In genomic region chr10:23350011-23350911, GRCm38 (mm10) we compare ENCODE assay signal across 8 mouse cellular contexts. TPM values are rescaled to one million over a fixed set of nuclear protein-coding genes. Genes with fewer than 3 reads are reported as not detected.
DNase-seq lines count a peak whose midpoint lies in the region; ATAC-seq and TF ChIP-seq lines count a peak whose summit lies in the region.

Gene Eya4, minus strand, starts transcription at chr10:23350786.

- H3K27ac ChIP-seq in layer of hippocampus, adult 2 months: peak within 1 kb of the TSS; percentile 69
- H3K27ac ChIP-seq in brown adipose tissue, adult 24 weeks (replicated peaks; ENCODE audit: low read depth, low read length): no peak within 1 kb of the TSS
- peak within 1 kb of the TSS; percentile 76 for H3K27ac ChIP-seq in kidney, embryonic 16.5 days (ENCODE audit: low read length)
- H3K27ac ChIP-seq in liver, embryonic 16.5 days (ENCODE audit: low read length): no peak within 1 kb of the TSS

- no peaks in the 10 kb centered on the region for H3K4me1 ChIP-seq in brown adipose tissue, adult 24 weeks (ENCODE audit: control insufficient read depth, insufficient read depth, insufficient read length, low read length)
- peaks cover 19% of the 10 kb centered on the region for H3K4me1 ChIP-seq in kidney, embryonic 16.5 days (ENCODE audit: insufficient read depth, low read length)
- no peaks in the 10 kb centered on the region for H3K4me1 ChIP-seq in liver, embryonic 16.5 days (ENCODE audit: control insufficient read depth, low read depth, low read length)

- H3K4me2 ChIP-seq in kidney, embryonic 16.5 days (replicated peaks; ENCODE audit: low read depth, low read length): peak within 1 kb of the TSS; percentile 87
- H3K4me2 ChIP-seq in liver, embryonic 16.5 days (ENCODE audit: low read depth, low read length): peak within 1 kb of the TSS; percentile 65

- WGBS in kidney, embryonic 16.5 days: 1% methylated on average over 64 of the region's 79 CpGs
- 3% methylated on average over 46 of the region's 79 CpGs for WGBS in liver, embryonic 16.5 days (ENCODE audit: insufficient replicate concordance)

- peaks cover 11% of the 10 kb centered on the region; the same call in 1 of the 2 replicates for H3K27me3 ChIP-seq in kidney, embryonic 16.5 days (ENCODE audit: insufficient read depth, low read length)
- peaks cover 37% of the 10 kb centered on the region for H3K27me3 ChIP-seq in liver, embryonic 16.5 days (ENCODE audit: control insufficient read depth, insufficient read depth, low read depth, low read length)

- no peaks in the 10 kb centered on the region for H3K36me3 ChIP-seq in kidney, embryonic 16.5 days (ENCODE audit: insufficient read depth, low read length)
- no peaks in the 10 kb centered on the region for H3K36me3 ChIP-seq in liver, embryonic 16.5 days (ENCODE audit: control insufficient read depth, insufficient read depth)

- peak within 1 kb of the TSS; percentile 62 for H3K4me3 ChIP-seq in layer of hippocampus, adult 2 months
- H3K4me3 ChIP-seq in brown adipose tissue, adult 24 weeks (ENCODE audit: insufficient read depth, low read depth, low read length): peak within 1 kb of the TSS; percentile 51
- H3K4me3 ChIP-seq in kidney, embryonic 16.5 days (ENCODE audit: low read length): peak within 1 kb of the TSS; percentile 69
- H3K4me3 ChIP-seq in liver, embryonic 16.5 days (ENCODE audit: low read depth, low read length): peak within 1 kb of the TSS; percentile 48

- peak within 1 kb of the TSS; percentile 79 for H3K9ac ChIP-seq in kidney, embryonic 16.5 days (replicated peaks; ENCODE audit: low read length)
- no peak within 1 kb of the TSS for H3K9ac ChIP-seq in liver, embryonic 16.5 days (ENCODE audit: low read depth, low read length)

- no peaks in the 10 kb centered on the region for H3K9me3 ChIP-seq in kidney, embryonic 16.5 days (ENCODE audit: low read length)
- no peaks in the 10 kb centered on the region for H3K9me3 ChIP-seq in liver, embryonic 16.5 days (replicated peaks; ENCODE audit: control insufficient read depth, low read length)

- peak; percentile 4 to 47 for DNase-seq in layer of hippocampus, adult 2 months (ENCODE audit: low spot score in 2 of 2)
- DNase-seq in layer of hippocampus, adult 9-11 months: no peak
- peak; percentile 67 for DNase-seq in gastrocnemius, postnatal 14 days
- DNase-seq in right cerebral cortex, adult 2 months (ENCODE audit: low spot score in 2 of 2): peak; percentile 21 to 32

- ATAC-seq in kidney, embryonic 16.5 days (ENCODE audit: low FRiP score, low TSS enrichment): peak; percentile 85
- ATAC-seq in liver, embryonic 16.5 days (ENCODE audit: low read depth): no peak
- ATAC-seq in CD4-positive, CD25-positive, alpha-beta regulatory T cell, adult 4 months: no peak

- intact Hi-C loops in gastrocnemius, postnatal 14 days (cut with DNase I; ENCODE audit: low total_unique reads): no loop called here

- TF ChIP-seq CTCF in layer of hippocampus, adult 2 months (conservative IDR thresholded peaks at IDR 0.05): peak; percentile 24

RNA-seq across cellular contexts. Expression of gene Eya4, which starts in this region (rescaled TPM):
- total RNA-seq in layer of hippocampus, adult 2 months (2021): 1 to 10 TPM; 5.5 to 6.3 TPM
- 0.29 and 0.63 TPM in 2 replicates for polyA plus RNA-seq in brown adipose tissue, adult 24 weeks (2012; ENCODE audit: insufficient read depth, insufficient read length, missing spikeins)
- total RNA-seq in gastrocnemius, postnatal 14 days (2021): 10 to 100 TPM; 30.6 to 42.4 TPM
- 9.7 and 12.2 TPM in 2 replicates for polyA plus RNA-seq in kidney, embryonic 16.5 days (2015; fragmentation: Nextera tagmentation; extraction: Ambion mirVana)
- 0.11 and 0.25 TPM in 2 replicates for polyA plus RNA-seq in liver, embryonic 16.5 days (2015; fragmentation: Nextera tagmentation; extraction: Ambion mirVana)
- under 1 TPM in 1 of 2 experiments, not detected in 1; 0.16 TPM for polyA plus RNA-seq in CD4-positive, CD25-positive, alpha-beta regulatory T cell, adult 4 months (2017; shearing (Covaris generic))

Comparison
In these comparisons a context has a peak if more than half of its experiments do, and no peak if none do; other contexts are left out.
1. RNA of gene Eya4 (total RNA-seq): 30.6 to 42.4 TPM in gastrocnemius, postnatal 14 days; 5.5 to 6.3 TPM in layer of hippocampus, adult 2 months; every median in the first group is over 4 times any median in the second.
2. H3K27ac ChIP-seq: peak in layer of hippocampus, adult 2 months (single experiment) and kidney, embryonic 16.5 days (single experiment); none in brown adipose tissue, adult 24 weeks (single experiment) and liver, embryonic 16.5 days (single experiment).
3. Peak in every context shown above with its lines, with median percentiles within 50 percentile points of each other: H3K4me3 ChIP-seq.